Mouse (Mus musculus): Measurements from ENCODE around the gene Sytl3.
"Not testable (repeated sequence)": the region's sequence is repeated elsewhere in the genome, so short reads cannot be mapped to it uniquely, and the experiment has no call there.

DNA sequence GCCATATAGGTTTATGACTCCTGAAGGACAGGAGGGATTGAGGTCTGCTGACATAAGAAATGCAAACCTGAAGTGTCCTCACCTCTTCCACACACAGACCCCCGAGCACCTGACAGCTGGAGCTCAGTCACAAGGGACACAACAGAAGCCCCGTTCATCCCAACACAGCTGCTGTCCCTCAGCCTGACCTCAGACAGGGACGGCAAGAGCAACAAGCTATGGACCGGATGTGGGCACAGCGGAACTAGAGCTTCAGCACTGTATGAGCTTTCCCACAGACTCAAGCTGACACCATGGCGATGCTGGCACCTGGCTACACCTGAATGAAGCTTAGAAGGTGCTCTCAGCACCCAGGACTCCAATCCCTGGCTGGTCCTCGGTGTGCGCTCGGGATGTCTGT lies 44.6 kb upstream of the Sytl3 start:
- TF ChIP-seq CTCF (IDR thresholded peaks at IDR 0.05; ENCODE audit: low read depth, low read length); EP300 (IDR thresholded peaks at IDR 0.05; ENCODE audit: insufficient read depth, low read depth, low read length); POLR2A (IDR thresholded peaks at IDR 0.05; ENCODE audit: insufficient read depth, low read length): not testable (repeated sequence)

Measured in ES-Bruce4 (cell line).